Mouse (Mus musculus) heart, postnatal 0 days (tissue): ENCODE measurements around the gene Ciao2a.

ENCODE experiments used
- CTCF ChIP-seq: IDR thresholded peaks from 2 replicates; pipeline ENCODE4 v1.5.1; 2016; ENCODE audit warnings: antibody characterized with exemption, control low read depth, low read depth
- EP300 ChIP-seq: IDR thresholded peaks from 2 replicates; pipeline ENCODE4 v1.6.1; 2016; ENCODE audit warnings: antibody characterized with exemption, low read depth

GRCm38 (mm10) chr9:66109574-66109973, 16.8 kb upstream of the Ciao2a start:
- TF ChIP-seq CTCF (no peak), EP300 (no peak)
